Mouse (Mus musculus) testis, adult 2 months (tissue): ENCODE data around the gene Cyp2u1. TPM values are rescaled to one million over a fixed set of nuclear protein-coding genes. Genes with fewer than 3 reads are reported as not detected.

ENCODE experiments used
- H3K27ac ChIP-seq: fragments of 200-500 bp; 2 replicates; pipeline ENCODE4 v1.5.1; 2012; ENCODE audit warnings: low read depth, low read length; ENCODE audit not compliant: control insufficient read depth, insufficient read depth
- H3K27me3 ChIP-seq: fragments of 200-500 bp; 2 replicates; pipeline ENCODE4 v1.6.1; 2012; ENCODE audit warnings: mild to moderate bottlenecking, low read length, moderate library complexity; ENCODE audit not compliant: control insufficient read depth, insufficient read depth
- H3K36me3 ChIP-seq: fragments of 200-500 bp; 2 replicates; pipeline ENCODE4 v1.6.1; 2012; ENCODE audit warnings: mild to moderate bottlenecking, low read length; ENCODE audit not compliant: control insufficient read depth, insufficient read depth
- H3K4me1 ChIP-seq: fragments of 200-500 bp; 2 replicates; pipeline ENCODE4 v1.6.1; 2012; ENCODE audit warnings: low read length; ENCODE audit not compliant: control insufficient read depth, insufficient read depth
- H3K4me3 ChIP-seq: fragments of 200-500 bp; 2 replicates; pipeline ENCODE4 v1.5.1; 2012; ENCODE audit warnings: low read depth, mild to moderate bottlenecking, low read length, moderate library complexity, mixed read lengths; ENCODE audit not compliant: control insufficient read depth
- CTCF ChIP-seq: fragments of 200-500 bp; IDR thresholded peaks from 2 replicates; pipeline ENCODE4 v1.5.1; 2012; ENCODE audit warnings: low read depth, mild to moderate bottlenecking, inconsistent platforms, low read length, moderate library complexity; ENCODE audit not compliant: control insufficient read depth, insufficient read depth, insufficient replicate concordance
- POLR2A ChIP-seq: fragments of 200-500 bp; IDR thresholded peaks from 2 replicates; pipeline ENCODE4 v1.6.1; 2012; ENCODE audit warnings: low read depth, mild to moderate bottlenecking, inconsistent platforms, low read length, moderate library complexity; ENCODE audit not compliant: control insufficient read depth
- polyA plus RNA-seq: library from polyadenylated mRNA; depleted of rRNA; stranded (reverse); fragments of >200 nt; gene quantifications from 2 replicates; pipeline ENCODE4 v1.2.3, GENCODE M21; 2012

Cyp2u1 gene
- polyA plus RNA-seq, 1 experiment = 4.6 TPM

DNA sequence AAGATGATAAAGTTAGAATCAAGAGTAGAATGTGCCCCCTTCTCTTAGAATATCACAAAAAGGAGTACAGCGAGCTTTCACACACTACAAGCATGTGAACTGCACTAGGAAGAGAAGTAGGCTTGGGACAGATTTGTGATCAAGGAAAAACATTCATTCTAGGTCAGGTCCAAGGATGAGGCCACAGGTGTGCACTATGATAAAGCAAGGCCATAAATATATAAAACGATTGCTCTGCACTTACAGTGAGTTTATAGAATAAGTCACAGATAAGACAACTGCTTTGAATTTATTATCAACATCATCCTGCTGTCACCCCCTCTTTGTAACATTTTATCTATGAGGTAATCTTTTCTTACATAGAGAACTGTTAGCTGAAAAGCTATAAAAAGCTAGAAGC, 10.7 kb downstream of the Cyp2u1 start:
- TF ChIP-seq POLR2A (no peak), CTCF (no peak)
- no peaks in the 10 kb centered on the region for H3K27me3 ChIP-seq
- H3K27ac ChIP-seq = no peak overlapping the region
- H3K36me3 ChIP-seq = no peaks in the 10 kb centered on the region
- no peaks in the 10 kb centered on the region for H3K4me1 ChIP-seq
- H3K4me3 ChIP-seq = no peak overlapping the region

DNA sequence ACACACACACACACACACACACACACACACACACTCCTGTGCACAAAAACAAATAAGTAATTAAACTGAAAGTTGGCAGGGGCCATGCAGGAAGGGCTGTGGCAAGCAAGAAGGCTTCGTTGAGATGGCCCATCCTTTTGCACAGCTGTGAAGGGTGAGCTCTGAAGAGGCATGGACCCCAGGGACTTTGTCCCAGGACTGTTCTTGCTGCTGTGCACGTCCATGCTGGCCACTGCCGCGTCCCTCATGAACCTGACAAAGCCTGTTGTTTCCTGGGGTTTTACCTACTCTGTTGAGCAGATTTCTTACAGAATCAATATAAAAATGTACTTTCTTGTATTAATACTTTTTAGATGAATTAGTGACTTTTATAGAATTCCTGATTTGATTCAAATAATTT, 11.1 kb downstream of the Cyp2u1 start:
- no peaks in the 10 kb centered on the region for H3K27me3 ChIP-seq
- no peak overlapping the region for H3K4me3 ChIP-seq
- TF ChIP-seq POLR2A = no peak
- TF ChIP-seq CTCF = no peak
- no peaks in the 10 kb centered on the region for H3K36me3 ChIP-seq
- no peaks in the 10 kb centered on the region for H3K4me1 ChIP-seq
- H3K27ac ChIP-seq = no peak overlapping the region

DNA sequence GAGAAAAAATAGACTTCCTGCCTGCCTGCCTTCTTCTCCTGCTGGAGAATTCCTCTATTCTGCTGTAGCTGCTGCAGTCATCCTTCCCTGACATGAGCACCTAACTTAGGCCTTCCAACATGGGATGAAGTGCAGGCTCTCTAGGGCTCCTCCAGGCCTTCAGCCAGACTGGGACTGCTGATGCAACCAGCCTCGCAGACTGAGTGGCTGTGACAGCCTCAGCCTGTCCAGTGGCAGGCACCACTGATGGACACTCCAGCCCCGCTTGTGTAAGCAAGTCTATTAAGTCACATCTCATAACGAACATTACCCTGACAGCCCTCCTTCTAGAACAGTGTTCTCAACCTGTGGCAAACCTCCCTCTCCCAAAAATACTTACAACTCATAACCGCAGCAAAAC, 28.9 kb downstream of the Cyp2u1 start:
- Histone ChIP-seq H3K4me3 (no peak overlapping the region), H3K4me1 (no peaks in the 10 kb centered on the region; the same call in 1 of the 2 replicates), H3K27ac (no peak overlapping the region), H3K36me3 (no peaks in the 10 kb centered on the region), H3K27me3 (no peaks in the 10 kb centered on the region)
- TF ChIP-seq CTCF (no peak), POLR2A (no peak)

DNA sequence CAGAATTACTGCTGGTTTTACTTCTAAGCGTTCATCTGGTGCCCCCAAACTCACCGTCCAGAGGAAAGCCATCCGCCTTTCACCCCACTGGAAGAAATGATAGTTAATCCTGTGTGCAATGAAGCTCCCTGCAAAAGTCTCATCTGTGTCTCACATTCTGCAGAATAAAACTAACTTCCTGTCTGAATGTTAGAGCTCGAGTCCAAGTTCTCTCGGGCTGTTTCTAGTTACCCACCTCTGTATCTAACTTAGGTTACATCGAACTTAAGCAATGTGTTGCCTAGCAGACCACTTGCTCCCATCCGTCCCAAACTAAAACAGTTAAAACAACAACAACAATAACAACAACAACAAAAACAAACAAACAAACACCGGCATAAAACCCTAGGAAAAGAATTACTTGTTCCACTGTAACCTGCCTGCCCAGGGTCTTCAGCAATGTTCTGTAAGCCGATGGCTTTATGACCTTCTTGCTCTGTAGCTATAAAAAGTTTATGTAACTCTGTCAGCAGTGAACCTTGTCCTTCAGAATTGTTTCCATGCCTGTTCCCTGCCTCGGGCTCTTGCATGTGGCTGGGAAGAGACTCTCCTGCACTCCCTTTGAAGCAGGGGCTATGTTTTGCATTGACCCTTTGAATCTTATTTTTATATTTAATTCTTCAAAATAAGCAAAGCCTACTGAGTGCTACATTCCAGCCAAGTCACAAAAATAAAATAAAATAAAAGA, 30.5 kb downstream of the Cyp2u1 start:
- Histone ChIP-seq H3K36me3 (no peaks in the 10 kb centered on the region), H3K27ac (no peak overlapping the region; the same call in 1 of the 2 replicates), H3K4me3 (peak overlapping the region; percentile 38), H3K27me3 (no peaks in the 10 kb centered on the region), H3K4me1 (no peaks in the 10 kb centered on the region; the same call in 1 of the 2 replicates)
- no peak for TF ChIP-seq CTCF
- no peak for TF ChIP-seq POLR2A

DNA sequence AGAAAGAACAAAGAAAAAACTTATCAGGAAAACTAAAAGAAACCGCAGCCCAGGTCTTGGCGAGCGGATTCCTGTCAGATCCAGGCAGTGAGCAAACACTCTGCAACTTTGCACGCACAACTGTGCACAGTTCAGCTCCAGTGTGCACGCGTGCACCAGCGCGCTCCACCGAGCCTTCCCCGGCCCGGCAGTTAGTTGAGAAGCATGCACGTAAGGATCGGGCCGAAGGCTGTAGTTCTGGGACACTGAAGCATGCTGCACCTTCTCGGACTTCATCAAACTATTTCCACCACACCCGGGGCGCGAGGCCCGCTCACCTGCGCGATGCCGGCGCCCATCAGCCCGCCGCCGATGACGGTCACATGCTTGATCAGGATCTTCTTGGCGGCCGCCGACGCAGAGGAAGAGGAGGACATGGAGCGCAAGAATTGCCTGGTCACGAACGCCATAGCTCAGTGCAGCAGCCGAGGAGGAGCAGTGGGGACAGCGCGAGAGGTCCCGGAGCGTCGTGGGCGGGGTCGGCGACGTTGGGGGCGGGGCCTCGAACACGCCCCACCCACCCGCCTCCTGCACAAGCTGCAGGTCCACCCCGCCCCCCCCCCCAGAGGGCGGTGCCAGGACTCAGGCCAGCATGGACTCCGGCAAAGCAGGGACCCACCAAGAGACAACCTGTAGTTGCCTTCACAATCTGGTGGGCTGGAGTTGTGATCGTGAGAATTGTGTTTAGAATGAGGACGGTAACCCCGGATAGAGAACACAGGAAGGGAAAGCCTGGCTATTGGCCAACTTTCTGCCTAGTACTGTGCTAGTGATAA, 31.3 kb downstream of the Cyp2u1 start, which contains the start of gene Hadh:
Hadh (minus strand) TSS at position 543 of the 815 bp plus-strand sequence.
- Histone ChIP-seq H3K4me1 (no peaks in the 10 kb centered on the region; the same call in 1 of the 2 replicates), H3K27ac (peak within 1 kb of the TSS; percentile 52), H3K27me3 (no peaks in the 10 kb centered on the region), H3K36me3 (no peaks in the 10 kb centered on the region), H3K4me3 (peak within 1 kb of the TSS; percentile 95)
- TF ChIP-seq CTCF (no peak), POLR2A (peak; percentile 84)

DNA sequence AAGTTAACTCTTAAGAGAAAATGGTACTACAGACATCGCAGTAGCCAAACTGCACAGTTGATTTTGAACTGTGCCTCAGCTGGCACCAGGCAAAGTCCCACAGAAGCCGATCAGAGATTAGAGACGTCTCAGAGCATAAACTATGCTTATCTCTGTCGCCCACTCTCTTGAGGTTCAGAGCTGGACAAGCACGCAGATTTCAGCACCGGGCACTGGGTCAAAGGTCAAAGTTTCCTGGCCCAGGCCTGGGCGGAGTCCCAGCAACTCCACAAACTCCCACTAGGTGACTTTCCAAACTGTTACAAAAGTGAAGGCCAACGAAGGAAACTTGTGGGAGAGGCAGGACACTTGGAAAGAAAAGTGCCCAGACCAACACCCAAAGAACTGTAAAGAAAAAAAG, 31.9 kb downstream of the Cyp2u1 start:
- H3K4me1 ChIP-seq = no peaks in the 10 kb centered on the region; the same call in 1 of the 2 replicates
- H3K36me3 ChIP-seq = no peaks in the 10 kb centered on the region
- H3K27ac ChIP-seq = peak overlapping the region; percentile 52; the same call in 1 of the 2 replicates
- TF ChIP-seq CTCF (0 out of 2 replicates have a peak, but pooled peaks have one; percentile 7), POLR2A (no peak)
- H3K27me3 ChIP-seq = no peaks in the 10 kb centered on the region
- H3K4me3 ChIP-seq = peak overlapping the region; percentile 95

DNA sequence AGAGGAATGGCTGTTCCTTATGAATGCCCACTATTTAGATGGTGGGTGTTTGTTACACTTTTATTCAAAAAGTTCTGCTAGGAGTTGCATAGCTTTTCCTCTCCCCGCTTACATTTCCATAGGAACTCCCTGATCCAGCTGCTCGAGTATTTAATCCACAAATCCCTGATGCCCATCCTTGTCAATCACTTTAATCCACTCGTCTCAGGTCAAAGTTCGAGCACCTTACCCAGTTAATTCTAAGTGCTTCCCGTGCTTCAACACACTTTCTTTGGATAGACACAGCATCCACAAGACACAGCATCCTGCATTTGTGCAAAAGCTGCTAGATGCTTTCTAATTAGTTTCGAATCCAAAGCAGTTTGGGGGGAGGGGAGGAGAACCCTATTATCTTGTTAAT, 32.6 kb downstream of the Cyp2u1 start:
- TF ChIP-seq CTCF = no peak
- no peak for TF ChIP-seq POLR2A
- H3K27me3 ChIP-seq = no peaks in the 10 kb centered on the region
- no peaks in the 10 kb centered on the region for H3K36me3 ChIP-seq
- no peak overlapping the region for H3K4me3 ChIP-seq
- H3K27ac ChIP-seq = no peak overlapping the region
- no peaks in the 10 kb centered on the region; the same call in 1 of the 2 replicates for H3K4me1 ChIP-seq
